Mouse (Mus musculus): Measurements from ENCODE around the gene Ssna1. TPM values are rescaled to one million over a fixed set of nuclear protein-coding genes. Genes with fewer than 3 reads are reported as not detected.

The Ssna1 gene
- polyA plus RNA-seq (2015; fragmentation: Illumina TruSeq; extraction: RNeasy Lipid Tissue Mini Kit (QIAGEN cat#74804); ENCODE audit: low read depth, low replicate concordance), result 92.1 TPM

DNA sequence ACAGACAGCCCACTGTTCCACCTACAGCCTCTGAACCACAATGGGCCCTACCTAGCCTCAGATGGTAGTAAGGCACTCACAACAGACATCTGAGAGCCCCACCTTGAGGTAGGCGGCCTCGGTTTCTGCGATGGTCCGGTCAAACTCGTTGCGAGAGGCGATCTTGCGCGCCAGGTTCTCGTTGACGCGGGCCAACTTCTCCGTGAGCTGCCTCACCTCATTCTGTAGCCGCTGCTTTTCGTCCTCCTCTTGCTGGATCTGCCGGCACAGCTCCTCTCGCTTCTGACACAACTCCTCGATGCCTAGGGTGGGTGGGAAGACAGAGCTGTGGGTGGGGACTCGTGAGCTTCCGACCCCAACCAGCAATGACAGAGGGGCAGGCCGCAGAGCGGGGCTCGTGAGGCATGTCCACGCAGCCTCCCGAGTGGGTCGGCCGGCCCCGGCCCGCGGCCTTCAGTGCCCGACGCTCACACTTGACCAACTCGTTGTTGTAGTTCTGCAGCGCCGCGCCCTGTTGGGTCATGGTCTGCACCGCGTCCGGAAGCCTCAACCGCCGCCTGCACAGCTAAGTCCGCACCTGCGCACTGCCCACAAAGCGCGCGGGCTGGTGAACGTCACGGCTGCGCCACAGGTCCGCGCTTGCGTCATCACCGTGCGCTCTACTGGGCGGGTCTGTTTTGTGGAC is at the start of gene Ssna1, which contains the start of gene Anapc2:
Gene Ssna1, minus strand, starts transcription at position 612 of the 685 bp plus-strand sequence.
Gene Anapc2, plus strand, starts transcription at position 652 of the 685 bp plus-strand sequence.

DNA sequence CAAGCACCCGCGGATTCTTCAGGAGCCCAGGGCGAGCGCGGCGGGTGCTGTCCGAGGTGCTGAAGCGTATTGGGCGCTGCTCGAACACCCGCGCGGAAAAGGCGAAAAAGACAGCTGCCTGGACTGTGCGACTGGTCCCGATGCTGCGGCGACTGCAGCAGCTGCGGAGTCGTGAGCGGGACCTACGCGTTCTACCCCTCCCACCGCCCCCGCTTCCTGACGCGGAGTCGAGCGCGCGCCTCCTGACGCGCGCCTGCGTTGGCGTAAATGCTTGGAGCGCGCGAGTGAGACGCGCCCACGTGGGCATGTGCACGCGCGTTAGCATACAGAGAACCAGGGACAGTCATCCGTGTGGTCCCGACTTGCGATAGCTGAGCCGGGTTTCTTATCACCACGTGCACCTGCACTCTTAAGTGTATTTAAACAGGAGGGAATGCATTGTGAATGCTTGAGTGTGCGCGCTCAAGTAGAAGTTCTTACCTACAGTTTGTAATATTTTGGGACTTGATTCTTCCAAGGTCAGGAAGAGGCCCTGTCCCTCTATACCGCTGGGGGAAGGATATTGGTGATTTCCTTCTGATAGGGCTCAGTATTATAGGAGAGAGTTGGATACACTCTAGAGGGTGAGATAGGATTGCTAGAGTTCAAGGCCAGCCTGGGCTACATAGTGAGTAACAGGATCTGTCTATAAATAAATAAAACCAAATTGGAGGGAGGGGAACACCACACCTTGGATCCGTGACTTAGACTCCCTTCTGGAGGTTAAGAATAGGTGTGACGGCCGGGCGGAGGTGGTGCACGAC is 46.9 kb upstream of the Ssna1 start, which contains the start of gene Grin1:
Gene Grin1, minus strand, starts transcription at position 217 of the 803 bp plus-strand sequence.

DNA sequence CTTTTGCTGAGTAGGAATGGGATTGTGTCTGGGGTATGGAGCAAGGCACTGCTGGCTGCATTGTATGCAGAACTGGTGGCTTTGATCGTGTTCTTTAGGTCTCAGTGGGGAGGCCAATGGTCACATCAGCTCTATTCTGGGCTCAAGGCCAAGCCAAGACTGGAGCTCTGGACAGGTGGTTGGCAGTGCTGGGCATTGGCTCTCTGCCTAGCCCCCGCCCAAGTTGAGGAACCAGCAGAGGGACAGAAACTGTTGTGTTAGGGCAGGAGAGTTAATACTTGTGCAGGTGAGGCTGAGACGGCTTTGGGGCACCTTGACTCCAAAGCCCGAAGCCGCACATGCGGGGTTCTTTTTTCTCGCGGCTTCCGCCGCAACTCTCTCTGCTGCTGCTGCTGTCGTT is 17.4 kb upstream of the Ssna1 start, which contains the start of gene Lrrc26:
Gene Lrrc26, plus strand, starts transcription at position 265 of the 400 bp plus-strand sequence.

DNA sequence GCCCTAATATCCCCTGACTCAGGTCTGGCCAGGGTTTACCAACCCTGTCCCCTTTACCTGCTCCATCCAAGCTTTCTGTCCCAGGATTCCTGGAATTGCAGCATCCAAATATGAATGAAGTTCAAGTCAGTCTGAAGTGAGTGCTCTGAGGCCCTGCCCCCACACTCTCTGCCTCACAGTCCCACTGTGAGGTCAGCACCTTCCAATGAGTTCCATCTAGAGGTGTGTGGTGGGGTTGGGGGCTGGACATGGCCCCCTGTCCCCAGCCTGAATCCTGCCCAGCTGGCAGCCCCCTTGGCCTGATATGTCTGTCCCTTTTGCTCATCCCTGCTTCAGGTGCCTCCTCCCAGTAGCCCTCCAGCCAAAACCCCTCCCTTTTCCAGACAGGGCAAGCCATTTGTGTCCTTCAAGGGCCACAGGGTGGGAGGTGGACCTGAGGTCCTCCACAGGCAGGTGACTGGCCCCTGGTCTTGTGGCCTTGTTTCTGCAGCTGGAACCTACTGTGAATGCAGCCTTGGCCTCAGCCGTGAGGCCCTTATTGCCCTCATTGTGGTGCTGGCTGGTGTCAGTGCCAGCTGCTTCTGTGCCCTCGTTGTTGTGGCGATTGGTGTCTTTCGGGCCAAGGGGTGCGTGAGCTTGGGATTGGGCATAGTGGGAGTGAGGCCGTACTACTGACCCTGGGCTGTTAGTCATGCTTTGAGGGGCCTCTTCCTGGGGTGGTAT is 15.8 kb upstream of the Ssna1 start, which contains the start of gene Tmem210:
Gene Tmem210, plus strand, starts transcription at position 219 of the 723 bp plus-strand sequence.

DNA sequence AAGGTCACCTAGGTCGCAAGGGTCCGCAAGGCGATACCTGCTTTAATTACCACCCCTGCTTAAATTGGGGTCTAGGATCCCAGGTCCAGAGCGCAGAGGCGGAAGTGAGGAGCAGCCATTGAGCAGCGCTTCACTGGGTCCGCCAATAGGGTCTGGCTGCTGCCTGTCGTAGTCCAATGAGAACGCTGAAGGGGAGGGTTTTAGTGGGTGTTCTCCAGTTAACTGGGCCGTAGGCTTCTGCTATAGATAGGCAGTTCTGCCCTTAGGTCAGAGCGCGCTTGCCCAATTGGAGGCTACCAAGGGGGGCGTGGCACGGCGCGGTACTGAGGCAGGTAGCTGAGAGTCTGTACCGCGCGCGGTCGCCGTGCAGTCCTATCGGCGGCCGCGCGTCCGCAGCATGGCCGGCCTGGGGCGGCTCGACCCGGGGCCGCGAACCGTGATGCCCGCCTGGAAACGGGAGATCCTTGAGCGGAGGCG is 9.9 kb downstream of the Ssna1 start, which contains the start of gene Tprn:
Gene Tprn, plus strand, starts transcription at position 328 of the 477 bp plus-strand sequence.

DNA sequence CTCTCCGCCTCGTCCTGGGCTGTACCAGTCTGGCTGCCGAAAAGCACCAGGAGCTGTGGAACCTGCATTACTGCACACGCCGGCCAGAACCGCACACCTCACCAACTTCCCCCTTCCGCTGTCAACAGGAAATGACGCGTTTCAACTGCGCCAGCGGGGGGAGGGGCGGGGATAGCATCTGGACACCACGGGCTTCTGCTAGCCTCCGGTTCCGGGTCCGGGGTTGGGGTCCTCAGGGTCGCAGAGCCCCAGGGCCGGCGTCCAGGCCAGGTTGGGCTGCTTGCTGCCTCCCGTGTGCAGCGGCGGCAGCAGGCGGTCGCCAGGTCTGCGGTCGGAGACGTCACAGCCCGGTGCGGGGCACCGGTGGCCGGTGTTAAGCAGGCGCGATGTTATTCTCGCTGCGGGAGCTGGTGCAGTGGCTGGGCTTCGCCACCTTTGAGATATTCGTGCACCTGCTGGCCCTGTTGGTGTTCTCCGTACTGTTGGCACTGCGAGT is 16.9 kb downstream of the Ssna1 start, which contains the start of gene Tmem203:
Gene Tmem203, plus strand, starts transcription at position 156 of the 496 bp plus-strand sequence.

DNA sequence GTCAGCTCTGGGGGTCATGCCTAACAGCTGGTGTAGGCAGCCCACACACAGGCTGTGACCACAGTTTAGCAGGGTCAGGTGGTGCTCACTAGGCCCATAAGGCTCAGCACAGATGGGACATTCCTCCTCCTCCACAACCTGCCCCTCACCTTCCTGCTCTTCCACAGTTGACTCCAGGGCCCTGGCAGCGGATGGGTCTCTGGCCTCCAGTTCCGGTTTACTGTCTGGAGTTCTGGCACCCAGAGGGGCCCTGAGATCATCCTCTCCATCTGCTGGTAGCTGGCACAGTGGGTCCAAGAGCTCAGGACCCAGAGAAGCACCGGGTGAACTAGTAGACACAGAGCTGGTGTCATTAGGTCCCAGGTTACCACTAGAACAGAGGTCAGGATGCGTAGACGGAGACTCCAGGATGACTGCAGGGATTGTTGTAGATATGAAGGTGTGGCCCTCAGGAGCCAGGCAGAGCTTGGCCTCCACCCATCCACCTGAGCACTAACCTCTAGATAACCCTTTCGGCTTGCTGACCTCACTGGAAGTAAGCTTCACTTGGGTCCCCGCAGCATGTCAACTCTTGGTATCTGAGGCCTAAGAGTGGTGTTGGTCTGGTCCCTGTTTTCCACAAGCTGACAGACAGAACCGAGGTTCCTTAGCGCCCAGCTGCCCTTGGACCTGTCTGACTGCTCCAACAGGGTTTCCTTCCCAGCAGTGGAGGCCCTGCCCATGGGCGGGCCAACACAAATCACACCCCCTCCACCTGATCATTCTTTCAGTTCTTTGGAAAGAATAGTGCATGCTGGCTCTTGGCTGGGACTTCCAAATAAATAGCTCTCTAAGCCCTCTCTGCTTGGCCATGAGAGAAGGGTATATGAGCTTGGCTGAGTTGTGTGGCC is 25.8 kb downstream of the Ssna1 start, which contains the start of gene AL732309.1:
Gene AL732309.1, minus strand, starts transcription at position 681 of the 890 bp plus-strand sequence.

DNA sequence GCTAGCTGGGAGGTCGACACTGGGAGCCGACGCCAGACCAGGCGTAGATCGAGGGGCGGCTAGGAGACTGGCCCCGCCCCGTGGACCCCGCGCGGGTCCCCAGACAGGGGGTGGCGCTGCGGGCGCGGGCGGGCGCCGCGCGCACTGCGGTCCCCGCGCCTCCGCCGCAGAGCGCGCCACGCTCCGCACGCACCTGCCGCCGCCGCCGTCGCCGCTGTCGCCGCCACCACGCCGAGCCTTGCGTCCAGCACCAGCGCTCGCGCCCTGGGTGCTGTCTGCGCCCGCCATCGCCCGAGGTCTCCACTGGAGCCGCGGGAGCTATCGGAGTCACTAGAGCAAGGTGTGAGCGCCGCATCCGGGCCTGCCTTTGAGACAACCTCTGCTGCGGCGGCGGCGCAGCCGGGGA is 30.1 kb downstream of the Ssna1 start, which contains the start of the genes Rnf208 and Cysrt1:
Gene Rnf208, plus strand, starts transcription at position 155 of the 406 bp plus-strand sequence.
Gene Cysrt1, minus strand, starts transcription at position 352 of the 406 bp plus-strand sequence.

DNA sequence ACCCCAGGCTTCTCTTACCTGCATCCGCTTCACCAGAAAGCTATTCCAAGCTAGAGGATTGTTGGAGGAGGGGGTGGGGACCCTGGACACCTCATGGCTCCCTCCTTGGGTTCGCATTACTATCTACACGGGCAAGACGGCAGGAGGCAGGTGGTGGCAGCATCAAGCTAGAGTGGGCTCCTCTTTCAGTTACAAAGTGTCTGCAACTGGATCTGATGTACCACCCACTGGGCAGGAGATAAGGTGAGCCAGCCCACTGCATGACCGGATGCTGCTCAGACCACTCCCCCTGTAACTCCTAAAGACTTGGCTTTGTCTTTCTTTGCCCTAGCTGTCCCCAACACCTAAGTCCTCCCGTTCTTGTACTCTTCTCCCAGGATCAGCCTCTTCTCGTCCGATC is 35.6 kb downstream of the Ssna1 start, which contains the start of gene Rnf224:
Gene Rnf224, minus strand, starts transcription at position 174 of the 400 bp plus-strand sequence.

DNA sequence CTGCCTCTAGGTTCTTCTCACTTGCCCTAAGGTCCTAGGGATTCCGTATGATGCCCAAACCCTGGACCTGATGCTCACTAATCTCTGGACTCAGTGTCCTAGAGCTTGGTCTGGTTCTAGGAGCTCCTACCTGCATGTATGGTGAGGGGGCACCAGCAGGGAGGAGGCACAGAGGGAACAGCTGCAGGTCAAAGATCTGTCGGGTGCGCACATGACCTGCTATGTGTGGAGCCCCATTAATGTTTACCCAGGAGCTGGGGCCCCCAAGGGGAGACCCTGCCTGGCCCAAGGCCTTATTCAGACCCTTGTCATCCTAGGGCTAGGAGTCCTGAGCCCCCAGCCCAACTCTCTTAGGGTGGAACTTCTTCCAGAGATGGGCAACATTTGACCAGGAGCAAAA is 38.2 kb downstream of the Ssna1 start, which contains the start of gene Slc34a3:
Gene Slc34a3, minus strand, starts transcription at position 315 of the 400 bp plus-strand sequence.

DNA sequence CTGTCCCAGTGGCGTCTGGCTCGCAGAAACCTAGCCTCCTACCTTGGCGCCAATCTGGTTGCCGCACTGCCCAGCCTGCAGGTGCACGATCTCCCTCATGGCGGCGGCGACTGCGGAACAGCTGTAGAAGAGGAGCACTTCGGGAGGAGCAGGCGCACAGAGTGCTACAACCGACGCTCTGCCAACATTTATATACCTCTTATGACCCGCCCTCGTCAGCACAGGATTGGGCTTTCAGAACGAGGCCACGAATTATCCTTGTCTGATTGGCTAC is 47.8 kb downstream of the Ssna1 start, which contains the start of gene Tubb4b:
Gene Tubb4b, minus strand, starts transcription at position 211 of the 274 bp plus-strand sequence.

Other genes with a start within 250 kb of the Ssna1 start
- gene Nsmf, start 218.1 kb downstream of the Ssna1 start, polyA plus RNA-seq (2015; fragmentation: Illumina TruSeq; extraction: RNeasy Lipid Tissue Mini Kit (QIAGEN cat#74804); ENCODE audit: low read depth, low replicate concordance), result 429 TPM
- gene Entpd8, start 192.1 kb downstream of the Ssna1 start, polyA plus RNA-seq (2015; fragmentation: Illumina TruSeq; extraction: RNeasy Lipid Tissue Mini Kit (QIAGEN cat#74804); ENCODE audit: low read depth, low replicate concordance), result not detected
- not detected for gene Noxa1, start 177.3 kb downstream of the Ssna1 start, polyA plus RNA-seq (2015; fragmentation: Illumina TruSeq; extraction: RNeasy Lipid Tissue Mini Kit (QIAGEN cat#74804); ENCODE audit: low read depth, low replicate concordance)
- gene Nrarp, start 91.7 kb downstream of the Ssna1 start, polyA plus RNA-seq (2015; fragmentation: Illumina TruSeq; extraction: RNeasy Lipid Tissue Mini Kit (QIAGEN cat#74804); ENCODE audit: low read depth, low replicate concordance), result 13.6 TPM
- 2.9 TPM for gene Tor4a, start 75.6 kb downstream of the Ssna1 start, polyA plus RNA-seq (2015; fragmentation: Illumina TruSeq; extraction: RNeasy Lipid Tissue Mini Kit (QIAGEN cat#74804); ENCODE audit: low read depth, low replicate concordance)
- gene Nelfb, start 60.9 kb downstream of the Ssna1 start, polyA plus RNA-seq (2015; fragmentation: Illumina TruSeq; extraction: RNeasy Lipid Tissue Mini Kit (QIAGEN cat#74804); ENCODE audit: low read depth, low replicate concordance), result 47.7 TPM
- not detected for gene Stpg3, start 57.8 kb downstream of the Ssna1 start, polyA plus RNA-seq (2015; fragmentation: Illumina TruSeq; extraction: RNeasy Lipid Tissue Mini Kit (QIAGEN cat#74804); ENCODE audit: low read depth, low replicate concordance)
- gene Fam166a, start 53.7 kb downstream of the Ssna1 start, polyA plus RNA-seq (2015; fragmentation: Illumina TruSeq; extraction: RNeasy Lipid Tissue Mini Kit (QIAGEN cat#74804); ENCODE audit: low read depth, low replicate concordance), result not detected
- 563 TPM for gene Tubb4b, start 47.7 kb downstream of the Ssna1 start, polyA plus RNA-seq (2015; fragmentation: Illumina TruSeq; extraction: RNeasy Lipid Tissue Mini Kit (QIAGEN cat#74804); ENCODE audit: low read depth, low replicate concordance)
- not detected for gene Slc34a3, start 38.1 kb downstream of the Ssna1 start, polyA plus RNA-seq (2015; fragmentation: Illumina TruSeq; extraction: RNeasy Lipid Tissue Mini Kit (QIAGEN cat#74804); ENCODE audit: low read depth, low replicate concordance)
- gene Rnf224, start 35.7 kb downstream of the Ssna1 start, polyA plus RNA-seq (2015; fragmentation: Illumina TruSeq; extraction: RNeasy Lipid Tissue Mini Kit (QIAGEN cat#74804); ENCODE audit: low read depth, low replicate concordance), result not detected
- 180 TPM for gene Rnf208, start 30.2 kb downstream of the Ssna1 start, polyA plus RNA-seq (2015; fragmentation: Illumina TruSeq; extraction: RNeasy Lipid Tissue Mini Kit (QIAGEN cat#74804); ENCODE audit: low read depth, low replicate concordance)
- gene Cysrt1, start 30.0 kb downstream of the Ssna1 start, polyA plus RNA-seq (2015; fragmentation: Illumina TruSeq; extraction: RNeasy Lipid Tissue Mini Kit (QIAGEN cat#74804); ENCODE audit: low read depth, low replicate concordance), result not detected
- 6.7 TPM for gene AL732309.1, start 25.6 kb downstream of the Ssna1 start, polyA plus RNA-seq (2015; fragmentation: Illumina TruSeq; extraction: RNeasy Lipid Tissue Mini Kit (QIAGEN cat#74804); ENCODE audit: low read depth, low replicate concordance)
- gene Tmem203, start 17.0 kb downstream of the Ssna1 start, polyA plus RNA-seq (2015; fragmentation: Illumina TruSeq; extraction: RNeasy Lipid Tissue Mini Kit (QIAGEN cat#74804); ENCODE audit: low read depth, low replicate concordance), result 19.6 TPM
- gene Tprn, start 9.8 kb downstream of the Ssna1 start, polyA plus RNA-seq (2015; fragmentation: Illumina TruSeq; extraction: RNeasy Lipid Tissue Mini Kit (QIAGEN cat#74804); ENCODE audit: low read depth, low replicate concordance), result 23.4 TPM
- gene Anapc2, start within 50 bp of the Ssna1 start, polyA plus RNA-seq (2015; fragmentation: Illumina TruSeq; extraction: RNeasy Lipid Tissue Mini Kit (QIAGEN cat#74804); ENCODE audit: low read depth, low replicate concordance), result 89.9 TPM
- not detected for gene Tmem210, start 15.7 kb upstream of the Ssna1 start, polyA plus RNA-seq (2015; fragmentation: Illumina TruSeq; extraction: RNeasy Lipid Tissue Mini Kit (QIAGEN cat#74804); ENCODE audit: low read depth, low replicate concordance)
- not detected for gene Lrrc26, start 17.5 kb upstream of the Ssna1 start, polyA plus RNA-seq (2015; fragmentation: Illumina TruSeq; extraction: RNeasy Lipid Tissue Mini Kit (QIAGEN cat#74804); ENCODE audit: low read depth, low replicate concordance)
- 267 TPM for gene Grin1, start 46.7 kb upstream of the Ssna1 start, polyA plus RNA-seq (2015; fragmentation: Illumina TruSeq; extraction: RNeasy Lipid Tissue Mini Kit (QIAGEN cat#74804); ENCODE audit: low read depth, low replicate concordance)
- gene Man1b1, start 59.9 kb upstream of the Ssna1 start, polyA plus RNA-seq (2015; fragmentation: Illumina TruSeq; extraction: RNeasy Lipid Tissue Mini Kit (QIAGEN cat#74804); ENCODE audit: low read depth, low replicate concordance), result 51.8 TPM
- gene Dpp7, start 83.9 kb upstream of the Ssna1 start, polyA plus RNA-seq (2015; fragmentation: Illumina TruSeq; extraction: RNeasy Lipid Tissue Mini Kit (QIAGEN cat#74804); ENCODE audit: low read depth, low replicate concordance), result 38.1 TPM
- gene Uap1l1, start 93.2 kb upstream of the Ssna1 start, polyA plus RNA-seq (2015; fragmentation: Illumina TruSeq; extraction: RNeasy Lipid Tissue Mini Kit (QIAGEN cat#74804); ENCODE audit: low read depth, low replicate concordance), result 27.2 TPM
- 2.5 TPM for gene Sapcd2, start 99.9 kb upstream of the Ssna1 start, polyA plus RNA-seq (2015; fragmentation: Illumina TruSeq; extraction: RNeasy Lipid Tissue Mini Kit (QIAGEN cat#74804); ENCODE audit: low read depth, low replicate concordance)
- gene Entpd2, start 123.4 kb upstream of the Ssna1 start, polyA plus RNA-seq (2015; fragmentation: Illumina TruSeq; extraction: RNeasy Lipid Tissue Mini Kit (QIAGEN cat#74804); ENCODE audit: low read depth, low replicate concordance), result 11.2 TPM
- 274 TPM for gene Npdc1, start 126.9 kb upstream of the Ssna1 start, polyA plus RNA-seq (2015; fragmentation: Illumina TruSeq; extraction: RNeasy Lipid Tissue Mini Kit (QIAGEN cat#74804); ENCODE audit: low read depth, low replicate concordance)
- 1.1 TPM for gene Fut7, start 150.8 kb upstream of the Ssna1 start, polyA plus RNA-seq (2015; fragmentation: Illumina TruSeq; extraction: RNeasy Lipid Tissue Mini Kit (QIAGEN cat#74804); ENCODE audit: low read depth, low replicate concordance)
- gene Abca2, start 156.3 kb upstream of the Ssna1 start, polyA plus RNA-seq (2015; fragmentation: Illumina TruSeq; extraction: RNeasy Lipid Tissue Mini Kit (QIAGEN cat#74804); ENCODE audit: low read depth, low replicate concordance), result 105 TPM
- gene Clic3, start 184.4 kb upstream of the Ssna1 start, polyA plus RNA-seq (2015; fragmentation: Illumina TruSeq; extraction: RNeasy Lipid Tissue Mini Kit (QIAGEN cat#74804); ENCODE audit: low read depth, low replicate concordance), result not detected
- gene Paxx, start 188.7 kb upstream of the Ssna1 start, polyA plus RNA-seq (2015; fragmentation: Illumina TruSeq; extraction: RNeasy Lipid Tissue Mini Kit (QIAGEN cat#74804); ENCODE audit: low read depth, low replicate concordance), result 96.2 TPM
- 2,295 TPM for gene Ptgds, start 197.6 kb upstream of the Ssna1 start, polyA plus RNA-seq (2015; fragmentation: Illumina TruSeq; extraction: RNeasy Lipid Tissue Mini Kit (QIAGEN cat#74804); ENCODE audit: low read depth, low replicate concordance)
- gene Lcn12, start 221.5 kb upstream of the Ssna1 start, polyA plus RNA-seq (2015; fragmentation: Illumina TruSeq; extraction: RNeasy Lipid Tissue Mini Kit (QIAGEN cat#74804); ENCODE audit: low read depth, low replicate concordance), result not detected
- 96.2 TPM for gene Fbxw5, start 228.3 kb upstream of the Ssna1 start, polyA plus RNA-seq (2015; fragmentation: Illumina TruSeq; extraction: RNeasy Lipid Tissue Mini Kit (QIAGEN cat#74804); ENCODE audit: low read depth, low replicate concordance)
- 1.9 TPM for gene C8g, start 229.3 kb upstream of the Ssna1 start, polyA plus RNA-seq (2015; fragmentation: Illumina TruSeq; extraction: RNeasy Lipid Tissue Mini Kit (QIAGEN cat#74804); ENCODE audit: low read depth, low replicate concordance)